ENCODE assay signal across 27 mouse cellular contexts in genomic region chr7:118769208-118769607, GRCm38 (mm10). TPM values are rescaled to one million over a fixed set of nuclear protein-coding genes. Genes with fewer than 3 reads are reported as not detected.
A peak's percentile ranks its signal among the peaks of the same experiment; 100 is the strongest.
DNase-seq lines count a peak whose midpoint lies in the region; ATAC-seq and TF ChIP-seq lines count a peak whose summit lies in the region.
"Had no signal": no experiment of that assay in that cellular context is flagged by ENCODE, and none has a peak within 500 bp of the region (broad histone marks: within the 10 kb centered on the region; RNA-seq: fewer than 3 reads in every experiment).

No protein-coding gene starts in this region.

- peak overlapping the region; percentile 43; the same call in 1 of the 2 replicates for H3K27ac ChIP-seq in gastrocnemius, adult 2 months
- peak overlapping the region; percentile 7; the same call in 1 of the 2 replicates for H3K27ac ChIP-seq in lung, embryonic 14.5 days (ENCODE audit: low read depth)
- H3K27ac ChIP-seq in lung, postnatal 0 days (ENCODE audit: low read length), result no peak overlapping the region
- H3K27ac ChIP-seq in brown adipose tissue, adult 24 weeks (replicated peaks; ENCODE audit: low read depth, low read length), result peak overlapping the region; percentile 42
- H3K27ac ChIP-seq: forebrain, embryonic 10.5 days; hindbrain, embryonic 14.5 days; liver, embryonic 14.5 days; stomach, postnatal 0 days had no signal

- no peak overlapping the region for H3K9ac ChIP-seq in lung, embryonic 14.5 days
- no peak overlapping the region for H3K9ac ChIP-seq in lung, postnatal 0 days (replicated peaks; ENCODE audit: low read depth)
- H3K9ac ChIP-seq: hindbrain, embryonic 14.5 days; liver, embryonic 14.5 days had no signal

- no peaks in the 10 kb centered on the region for H3K4me1 ChIP-seq in lung, embryonic 14.5 days (ENCODE audit: insufficient read depth)
- no peaks in the 10 kb centered on the region for H3K4me1 ChIP-seq in lung, postnatal 0 days (ENCODE audit: insufficient read depth, low read depth, low read length)
- no peaks in the 10 kb centered on the region; the same call in 1 of the 2 replicates for H3K4me1 ChIP-seq in brown adipose tissue, adult 24 weeks (ENCODE audit: control insufficient read depth, insufficient read depth, insufficient read length, low read length)
- H3K4me1 ChIP-seq: forebrain, embryonic 10.5 days had no signal

- TF ChIP-seq EP300 in lung, postnatal 0 days (IDR thresholded peaks at IDR 0.05), result no peak

- DNase-seq in gastrocnemius, adult 2 months, result no peak
- DNase-seq in gastrocnemius, postnatal 14 days, result no peak
- DNase-seq in lung, embryonic 14.5 days, result peak; percentile 23
- DNase-seq in lung, postnatal 0 days (ENCODE audit: low spot score), result no peak
- DNase-seq in left cerebral cortex, adult 11 months (ENCODE audit: low spot score), result no peak
- DNase-seq in spleen, postnatal 36 days (ENCODE audit: low spot score in 2 of 2), result no peak
- DNase-seq: cerebellum, adult 11 months; cerebellum, adult 9-10 months; cerebellum, postnatal 36 days; heart, postnatal 4 days; kidney, postnatal 4 days; layer of hippocampus, postnatal 36 days; liver; lung, adult 2 months; spleen, adult 18-20 months; thymus, adult 18-20 months; thymus, postnatal 25 days had no signal

- no peaks in the 10 kb centered on the region for H3K27me3 ChIP-seq in lung, embryonic 14.5 days (ENCODE audit: insufficient read depth, low read length)
- H3K27me3 ChIP-seq in lung, postnatal 0 days (replicated peaks; ENCODE audit: insufficient read depth, low read length), result no peaks in the 10 kb centered on the region

- H3K36me3 ChIP-seq in lung, embryonic 14.5 days (ENCODE audit: insufficient read depth), result peaks cover 12% of the 10 kb centered on the region; the same call in 1 of the 2 replicates
- peaks cover 3% of the 10 kb centered on the region; the same call in 1 of the 2 replicates for H3K36me3 ChIP-seq in lung, postnatal 0 days (ENCODE audit: insufficient read depth, low read length)

- 31% methylated on average over 8 of the region's 8 CpGs for WGBS in lung, embryonic 14.5 days
- WGBS in lung, postnatal 0 days, result 48% methylated on average over 8 of the region's 8 CpGs

- no peak for TF ChIP-seq CTCF in gastrocnemius, adult 2 months (IDR thresholded peaks at IDR 0.05)
- TF ChIP-seq CTCF in lung, embryonic 14.5 days (IDR thresholded peaks at IDR 0.05; ENCODE audit: low read depth), result no peak
- TF ChIP-seq CTCF in lung, postnatal 0 days (IDR thresholded peaks at IDR 0.05), result no peak

- ATAC-seq in lung, embryonic 14.5 days (ENCODE audit: insufficient read depth), result no peak
- no peak for ATAC-seq in lung, postnatal 0 days
- ATAC-seq: CD4-positive, CD25-positive, alpha-beta regulatory T cell, adult 4 months; forebrain, embryonic 16.5 days; intestine, postnatal 0 days; midbrain, embryonic 16.5 days had no signal

- intact Hi-C loops in gastrocnemius, adult 2 months (cut with DNase I), result loop anchor here (10.0 kb wide), 2 partner anchors 86 to 746 kb away; partner anchors contain the start of genes Acsm5, Iqck and Knop1
- intact Hi-C loops in gastrocnemius, postnatal 14 days (cut with DNase I; ENCODE audit: low total_unique reads), result loop anchor here (10.0 kb wide), 1 partner anchor 76 kb away; no protein-coding TSS in a partner anchor

- H3K9me3 ChIP-seq in lung, embryonic 14.5 days (ENCODE audit: low read depth, low read length), result no peaks in the 10 kb centered on the region
- H3K9me3 ChIP-seq in lung, postnatal 0 days (ENCODE audit: low read length), result no peaks in the 10 kb centered on the region
- H3K9me3 ChIP-seq: forebrain, embryonic 10.5 days had no signal

- H3K4me2 ChIP-seq in lung, embryonic 14.5 days, result no peak overlapping the region
- H3K4me2 ChIP-seq in lung, postnatal 0 days (replicated peaks; ENCODE audit: low read depth, low read length), result no peak overlapping the region
- H3K4me2 ChIP-seq: hindbrain, embryonic 14.5 days; midbrain, embryonic 11.5 days had no signal

- no peak overlapping the region for H3K4me3 ChIP-seq in gastrocnemius, adult 2 months
- no peak overlapping the region for H3K4me3 ChIP-seq in lung, embryonic 14.5 days (ENCODE audit: low read depth, low read length)
- H3K4me3 ChIP-seq in lung, postnatal 0 days (ENCODE audit: low read depth, low read length), result no peak overlapping the region
- H3K4me3 ChIP-seq in brown adipose tissue, adult 24 weeks (ENCODE audit: insufficient read depth, low read depth, low read length), result no peak overlapping the region
- H3K4me3 ChIP-seq: forebrain, embryonic 10.5 days had no signal

RNA-seq across cellular contexts. Expression of gene Vps35l, which starts 29.2 kb away (rescaled TPM):
- 10 to 100 TPM; 18.3 to 19.2 TPM for total RNA-seq in gastrocnemius, adult 2 months (2021)
- 10 to 100 TPM; 21.2 to 24.2 TPM for total RNA-seq in gastrocnemius, postnatal 14 days (2021)
- polyA plus RNA-seq in lung, embryonic 14.5 days (2014; fragmentation: Nextera tagmentation; extraction: Ambion mirVana), result 63.4 and 66.3 TPM in 2 replicates
- polyA plus RNA-seq in lung, postnatal 0 days (2015; fragmentation: Nextera tagmentation; extraction: Ambion mirVana), result 44.0 and 45.0 TPM in 2 replicates
- 24.0 and 39.6 TPM in 2 replicates for polyA plus RNA-seq in brown adipose tissue, adult 24 weeks (2012; ENCODE audit: insufficient read depth, insufficient read length, missing spikeins)

RNA-seq across cellular contexts. Expression of gene Ccp110, which starts 56.9 kb away (rescaled TPM):
- 1 to 10 TPM; 2.3 to 3.0 TPM for total RNA-seq in gastrocnemius, adult 2 months (2021)
- 1 to 10 TPM; 2.6 to 3.1 TPM for total RNA-seq in gastrocnemius, postnatal 14 days (2021)
- 12.0 and 13.5 TPM in 2 replicates for polyA plus RNA-seq in lung, embryonic 14.5 days (2014; fragmentation: Nextera tagmentation; extraction: Ambion mirVana)
- polyA plus RNA-seq in lung, postnatal 0 days (2015; fragmentation: Nextera tagmentation; extraction: Ambion mirVana), result 8.4 and 8.8 TPM in 2 replicates
- polyA plus RNA-seq in brown adipose tissue, adult 24 weeks (2012; ENCODE audit: insufficient read depth, insufficient read length, missing spikeins), result 1.0 and 1.3 TPM in 2 replicates
